9 mouse cellular contexts compared by ENCODE assay signal in genomic region chr4:138319508-138319907, GRCm38 (mm10). TPM values are rescaled to one million over a fixed set of nuclear protein-coding genes. Genes with fewer than 3 reads are reported as not detected.
DNase-seq lines count a peak whose midpoint lies in the region; ATAC-seq and TF ChIP-seq lines count a peak whose summit lies in the region.
"Had no signal": no experiment of that assay in that cellular context is flagged by ENCODE, and none has a peak within 500 bp of the region (broad histone marks: within the 10 kb centered on the region; RNA-seq: fewer than 3 reads in every experiment).

No protein-coding gene starts in this region.

- H3K36me3 ChIP-seq in kidney, postnatal 0 days (ENCODE audit: insufficient read depth, low read length), result peaks cover 21% of the 10 kb centered on the region; the same call in 1 of the 2 replicates
- 0 out of 2 replicates have a peak, but pooled peaks cover 5% of the 10 kb centered on the region for H3K36me3 ChIP-seq in liver, embryonic 11.5 days (ENCODE audit: control insufficient read depth, insufficient read depth, low read length)

- H3K4me3 ChIP-seq in kidney, postnatal 0 days (replicated peaks; ENCODE audit: low read depth, low read length), result no peak overlapping the region
- no peak overlapping the region for H3K4me3 ChIP-seq in liver, embryonic 11.5 days (ENCODE audit: low read depth, low read length)
- H3K4me3 ChIP-seq: erythroblast, embryonic 14.5 days had no signal

- H3K27ac ChIP-seq in kidney, postnatal 0 days, result no peak overlapping the region
- no peak overlapping the region for H3K27ac ChIP-seq in liver, embryonic 11.5 days (ENCODE audit: low read depth, low read length)

- no peaks in the 10 kb centered on the region for H3K27me3 ChIP-seq in kidney, postnatal 0 days (ENCODE audit: insufficient read depth, low read length)
- H3K27me3 ChIP-seq in liver, embryonic 11.5 days (replicated peaks; ENCODE audit: control insufficient read depth, insufficient read depth, low read length), result no peaks in the 10 kb centered on the region

- H3K4me2 ChIP-seq in kidney, postnatal 0 days (ENCODE audit: low read length), result no peak overlapping the region
- H3K4me2 ChIP-seq in liver, embryonic 11.5 days, result no peak overlapping the region

- H3K9me3 ChIP-seq in kidney, postnatal 0 days (replicated peaks; ENCODE audit: low read length), result no peaks in the 10 kb centered on the region
- no peaks in the 10 kb centered on the region for H3K9me3 ChIP-seq in liver, embryonic 11.5 days (ENCODE audit: control insufficient read depth, low read length)

- 29% methylated on average over 10 of the region's 10 CpGs for WGBS in kidney, postnatal 0 days
- WGBS in liver, embryonic 11.5 days, result 33% methylated on average over 10 of the region's 10 CpGs

- H3K9ac ChIP-seq in kidney, postnatal 0 days (ENCODE audit: low read depth, low read length), result no peak overlapping the region
- H3K9ac ChIP-seq in liver, embryonic 11.5 days (ENCODE audit: low read depth, low read length), result no peak overlapping the region

- intact Hi-C loops in gastrocnemius, postnatal 36 days (cut with DNase I), result loop anchor here (5.0 kb wide), 2 partner anchors 63 to 108 kb away; no protein-coding TSS in a partner anchor

- peak; percentile 84 for DNase-seq in 416B (ENCODE audit: low read depth)
- peak; percentile 71 to 89 for DNase-seq in cerebellum, postnatal 4 days (ENCODE audit: low spot score in 2 of 2)
- peak; percentile 68 to 86 for DNase-seq in gastrocnemius, postnatal 36 days
- peak; percentile 89 for DNase-seq in kidney, postnatal 0 days (ENCODE audit: low spot score)
- DNase-seq in liver, embryonic 11.5 days (ENCODE audit: low spot score), result peak; percentile 77
- peak; percentile 49 for DNase-seq in ovary, adult 18-20 months (ENCODE audit: low spot score)
- DNase-seq in thymus, adult 18-20 months, result peak; percentile 42 to 49

- peak; percentile 58 for ATAC-seq in activated CD4-positive, CD25-positive, alpha-beta regulatory T cell, adult 4 months
- peak; percentile 47; the same call in 1 of the 2 replicates for ATAC-seq in kidney, postnatal 0 days (replicated peaks; ENCODE audit: low FRiP score, low read depth)
- ATAC-seq in liver, embryonic 11.5 days (replicated peaks; ENCODE audit: low FRiP score), result 0 out of 2 replicates have a peak, but pooled peaks have one; percentile 35

- peak; percentile 100 for TF ChIP-seq CTCF in kidney, postnatal 0 days (IDR thresholded peaks at IDR 0.05; ENCODE audit: low read depth)

- no peaks in the 10 kb centered on the region for H3K4me1 ChIP-seq in kidney, postnatal 0 days (replicated peaks; ENCODE audit: insufficient read depth, low read length)
- peaks cover 2% of the 10 kb centered on the region; the same call in 1 of the 2 replicates for H3K4me1 ChIP-seq in liver, embryonic 11.5 days (replicated peaks; ENCODE audit: control insufficient read depth, insufficient read depth, low read length)

RNA-seq across cellular contexts. Expression of gene Pink1, which starts 6.6 kb away (rescaled TPM):
- polyA plus RNA-seq in activated CD4-positive, CD25-positive, alpha-beta regulatory T cell, adult 4 months (2017; shearing (Covaris generic)), result 10 to 100 TPM in 1 of 2 experiments, 1 to 10 TPM in 1; 5.6 to 15.3 TPM
- total RNA-seq in gastrocnemius, postnatal 36 days (2021), result 100 to 1,000 TPM; 452 to 656 TPM
- 96.1 and 139 TPM in 2 replicates for polyA plus RNA-seq in kidney, postnatal 0 days (2015; fragmentation: Nextera tagmentation; extraction: Ambion mirVana)
- 15.6 and 17.0 TPM in 2 replicates for polyA plus RNA-seq in liver, embryonic 11.5 days (2014; fragmentation: Nextera tagmentation; extraction: Ambion mirVana)

RNA-seq across cellular contexts. Expression of gene Ddost, which starts 15.0 kb away (rescaled TPM):
- 100 to 1,000 TPM in 1 of 2 experiments, 10 to 100 TPM in 1; 91.1 to 119 TPM for polyA plus RNA-seq in activated CD4-positive, CD25-positive, alpha-beta regulatory T cell, adult 4 months (2017; shearing (Covaris generic))
- 10 to 100 TPM; 31.3 to 31.8 TPM for total RNA-seq in gastrocnemius, postnatal 36 days (2021)
- 289 and 325 TPM in 2 replicates for polyA plus RNA-seq in kidney, postnatal 0 days (2015; fragmentation: Nextera tagmentation; extraction: Ambion mirVana)
- 276 and 295 TPM in 2 replicates for polyA plus RNA-seq in liver, embryonic 11.5 days (2014; fragmentation: Nextera tagmentation; extraction: Ambion mirVana)

RNA-seq across cellular contexts. Expression of gene Cda, which starts 48.3 kb away (rescaled TPM):
- not detected for polyA plus RNA-seq in activated CD4-positive, CD25-positive, alpha-beta regulatory T cell, adult 4 months (2017; shearing (Covaris generic))
- total RNA-seq in gastrocnemius, postnatal 36 days (2021), result under 1 TPM in 1 of 2 experiments, not detected in 1; 0.62 TPM
- polyA plus RNA-seq in kidney, postnatal 0 days (2015; fragmentation: Nextera tagmentation; extraction: Ambion mirVana), result 48.1 and 49.5 TPM in 2 replicates
- polyA plus RNA-seq in liver, embryonic 11.5 days (2014; fragmentation: Nextera tagmentation; extraction: Ambion mirVana), result 6.6 and 7.2 TPM in 2 replicates
